Mouse (Mus musculus): ENCODE results near the gene Card11. TPM values are rescaled to one million over a fixed set of nuclear protein-coding genes. Genes with fewer than 3 reads are reported as not detected.

Gene Card11
- polyA plus RNA-seq, 1 experiment from 2014 or later, result 0.53 TPM

DNA sequence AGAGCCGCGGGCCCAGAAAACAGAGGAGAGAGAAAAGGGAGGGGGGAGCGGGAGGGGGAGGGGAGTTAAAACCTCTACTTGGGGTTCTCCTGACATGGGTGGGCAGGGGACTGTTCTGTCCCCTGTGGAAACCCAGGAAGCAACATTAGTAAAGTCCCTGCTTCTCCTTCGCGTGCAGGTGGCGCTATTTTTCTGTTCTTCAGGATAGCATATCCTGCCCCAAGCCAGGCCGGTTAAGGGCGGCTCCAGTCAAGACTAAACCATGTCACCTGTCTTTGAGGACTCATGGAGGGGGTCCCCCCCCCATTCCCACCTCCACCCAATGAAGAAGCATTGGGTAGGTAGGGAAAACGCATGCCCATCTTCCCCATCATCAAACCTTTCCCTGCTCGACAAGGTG, 109.3 kb downstream of the Card11 start:
- Histone ChIP-seq H3K9me3 (ENCODE audit: control insufficient read depth, low read length) (no peaks in the 10 kb centered on the region), H3K4me2 (ENCODE audit: low read depth, low read length) (no peak overlapping the region), H3K27me3 (replicated peaks; ENCODE audit: control insufficient read depth, insufficient read depth, low read length) (no peaks in the 10 kb centered on the region), H3K9ac (ENCODE audit: low read depth, low read length) (no peak overlapping the region), H3K36me3 (ENCODE audit: control insufficient read depth, insufficient read depth, low read length) (no peaks in the 10 kb centered on the region), H3K27ac (ENCODE audit: low read length) (no peak overlapping the region), H3K4me3 (ENCODE audit: low read length) (no peak overlapping the region), H3K4me1 (ENCODE audit: control insufficient read depth, insufficient read depth, low read length) (peaks cover 8% of the 10 kb centered on the region; the same call in 1 of the 2 replicates)
- no peak for ATAC-seq
- 44% methylated on average over 10 of the region's 10 CpGs for WGBS

DNA sequence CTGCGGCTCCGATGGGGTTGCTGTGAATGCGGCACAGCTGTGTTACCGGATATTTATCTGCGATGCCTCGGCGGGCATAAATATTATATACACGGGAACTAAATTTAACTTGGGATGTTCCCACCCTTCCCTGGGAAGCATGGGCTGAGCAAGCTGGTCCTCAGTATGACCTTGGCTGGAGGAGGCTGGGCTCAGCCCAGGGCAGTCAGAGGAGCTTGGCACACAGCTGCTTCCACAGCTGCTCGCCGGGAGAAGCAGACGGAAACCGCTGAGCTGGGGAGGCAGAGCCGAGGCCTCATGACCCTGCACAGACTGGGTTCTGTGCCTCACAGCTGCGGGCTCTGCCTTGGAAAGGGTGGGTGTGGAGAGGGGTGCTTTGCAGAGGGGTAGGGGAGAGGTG, 110.3 kb downstream of the Card11 start:
- Histone ChIP-seq H3K27ac (ENCODE audit: low read length) (peak overlapping the region; percentile 10; the same call in 1 of the 2 replicates), H3K4me1 (ENCODE audit: control insufficient read depth, insufficient read depth, low read length) (peaks cover 8% of the 10 kb centered on the region; the same call in 1 of the 2 replicates), H3K9me3 (ENCODE audit: control insufficient read depth, low read length) (no peaks in the 10 kb centered on the region), H3K36me3 (ENCODE audit: control insufficient read depth, insufficient read depth, low read length) (no peaks in the 10 kb centered on the region), H3K4me2 (ENCODE audit: low read depth, low read length) (no peak overlapping the region), H3K27me3 (replicated peaks; ENCODE audit: control insufficient read depth, insufficient read depth, low read length) (no peaks in the 10 kb centered on the region), H3K4me3 (ENCODE audit: low read length) (no peak overlapping the region), H3K9ac (ENCODE audit: low read depth, low read length) (no peak overlapping the region)
- WGBS, result 37% methylated on average over 14 of the region's 14 CpGs
- ATAC-seq, result peak; percentile 74

DNA sequence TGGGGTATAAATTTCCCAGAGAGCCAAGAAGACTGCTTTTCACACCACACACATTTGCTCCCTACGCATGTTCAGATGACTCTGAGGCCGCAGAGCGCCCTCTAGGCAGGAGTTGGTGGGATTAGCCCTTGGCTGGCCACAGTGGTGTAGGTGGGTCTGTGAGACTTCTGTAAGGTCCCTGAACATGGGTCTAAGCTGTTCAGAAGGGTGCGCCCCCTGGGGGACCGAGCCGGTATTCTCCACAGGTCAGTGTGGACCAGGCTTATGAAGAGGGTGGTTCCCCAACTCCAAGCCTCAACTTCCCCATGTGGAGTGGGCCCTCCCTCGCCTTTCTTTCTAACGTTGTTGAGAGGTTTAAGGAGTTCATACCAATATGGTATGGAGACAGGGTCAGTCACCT, 110.8 kb downstream of the Card11 start:
- no peak overlapping the region for H3K9ac ChIP-seq (ENCODE audit: low read depth, low read length)
- H3K27me3 ChIP-seq (replicated peaks; ENCODE audit: control insufficient read depth, insufficient read depth, low read length), result no peaks in the 10 kb centered on the region
- no peaks in the 10 kb centered on the region for H3K9me3 ChIP-seq (ENCODE audit: control insufficient read depth, low read length)
- H3K4me2 ChIP-seq (ENCODE audit: low read depth, low read length), result no peak overlapping the region
- WGBS, result 54% methylated on average over 8 of the region's 8 CpGs
- no peaks in the 10 kb centered on the region for H3K36me3 ChIP-seq (ENCODE audit: control insufficient read depth, insufficient read depth, low read length)
- H3K4me1 ChIP-seq (ENCODE audit: control insufficient read depth, insufficient read depth, low read length), result peaks cover 8% of the 10 kb centered on the region; the same call in 1 of the 2 replicates
- peak overlapping the region; percentile 10; the same call in 1 of the 2 replicates for H3K27ac ChIP-seq (ENCODE audit: low read length)
- ATAC-seq, result peak; percentile 69; the same call in 1 of the 2 replicates
- no peak overlapping the region for H3K4me3 ChIP-seq (ENCODE audit: low read length)

DNA sequence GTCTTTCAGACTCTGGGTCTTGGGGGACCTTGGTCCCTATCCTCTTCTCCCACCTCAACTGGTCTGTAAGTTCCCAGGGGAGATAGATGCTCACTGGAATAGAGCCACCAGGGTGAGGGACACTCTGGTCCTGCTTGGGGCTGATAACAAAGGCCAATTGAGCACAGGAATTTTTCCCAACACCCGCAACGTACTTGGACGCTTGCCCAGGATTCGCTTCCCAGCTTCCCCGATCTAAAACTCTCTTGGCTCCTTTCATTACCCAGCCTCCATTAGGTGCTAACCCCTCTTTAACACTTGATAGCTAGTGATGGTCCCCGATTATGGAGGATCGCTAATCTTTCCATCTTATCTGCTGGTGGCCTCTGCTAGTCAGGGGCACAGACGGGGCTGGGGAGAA, 112.5 kb downstream of the Card11 start:
- Histone ChIP-seq H3K36me3 (ENCODE audit: control insufficient read depth, insufficient read depth, low read length) (no peaks in the 10 kb centered on the region), H3K27me3 (replicated peaks; ENCODE audit: control insufficient read depth, insufficient read depth, low read length) (no peaks in the 10 kb centered on the region), H3K4me3 (ENCODE audit: low read length) (no peak overlapping the region), H3K4me1 (ENCODE audit: control insufficient read depth, insufficient read depth, low read length) (peaks cover 8% of the 10 kb centered on the region; the same call in 1 of the 2 replicates), H3K9me3 (ENCODE audit: control insufficient read depth, low read length) (no peaks in the 10 kb centered on the region), H3K4me2 (ENCODE audit: low read depth, low read length) (no peak overlapping the region), H3K27ac (ENCODE audit: low read length) (no peak overlapping the region), H3K9ac (ENCODE audit: low read depth, low read length) (no peak overlapping the region)
- no peak for ATAC-seq
- 65% methylated on average over 8 of the region's 8 CpGs for WGBS

DNA sequence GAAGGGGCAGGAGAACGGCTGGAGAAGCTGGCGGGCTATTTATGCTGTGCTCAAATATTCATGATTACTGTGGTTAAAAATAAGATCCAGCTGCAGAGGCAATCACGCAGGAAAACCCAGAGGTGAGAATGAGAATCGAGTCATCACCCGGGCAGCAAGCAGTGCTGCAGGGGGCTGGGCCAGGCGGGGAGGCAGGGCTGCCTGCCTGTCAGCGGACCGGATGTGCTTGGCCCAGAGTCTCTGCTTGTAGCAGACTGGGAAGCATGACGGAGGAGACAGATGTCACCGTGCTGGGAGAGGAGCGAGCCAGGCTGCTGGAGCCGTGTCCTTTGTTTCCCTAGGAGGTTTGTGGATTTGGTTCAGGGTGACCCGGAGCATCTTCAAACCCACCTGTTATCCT, 115.4 kb downstream of the Card11 start:
- 42% methylated on average over 13 of the region's 13 CpGs for WGBS

DNA sequence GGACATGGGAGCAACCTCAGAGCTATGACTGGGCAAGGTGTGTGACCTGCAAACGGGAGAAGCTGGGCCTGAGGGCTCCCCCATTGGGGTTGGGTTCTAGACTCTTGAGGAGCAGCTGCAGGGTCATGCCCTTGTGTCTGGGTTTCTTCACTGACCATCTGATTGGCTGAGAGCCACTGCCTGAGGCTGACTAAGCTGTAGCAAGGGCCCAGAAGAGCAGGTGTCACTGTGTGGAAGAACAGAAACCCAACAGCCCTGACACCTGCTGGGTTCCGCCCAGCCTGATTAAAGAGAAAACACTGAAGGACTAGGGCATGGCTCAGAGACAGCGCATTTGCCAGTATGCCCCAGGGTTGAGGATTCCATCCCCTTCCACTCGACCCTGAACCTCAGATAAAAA, 118.0 kb downstream of the Card11 start:
- H3K27ac ChIP-seq (ENCODE audit: low read length), result no peak overlapping the region
- no peaks in the 10 kb centered on the region for H3K36me3 ChIP-seq (ENCODE audit: control insufficient read depth, insufficient read depth, low read length)
- H3K27me3 ChIP-seq (replicated peaks; ENCODE audit: control insufficient read depth, insufficient read depth, low read length), result no peaks in the 10 kb centered on the region
- H3K4me2 ChIP-seq (ENCODE audit: low read depth, low read length), result no peak overlapping the region
- 79% methylated on average over 4 of the region's 4 CpGs for WGBS
- no peaks in the 10 kb centered on the region for H3K9me3 ChIP-seq (ENCODE audit: control insufficient read depth, low read length)
- no peak for ATAC-seq
- H3K4me1 ChIP-seq (ENCODE audit: control insufficient read depth, insufficient read depth, low read length), result no peaks in the 10 kb centered on the region
- no peak overlapping the region for H3K9ac ChIP-seq (ENCODE audit: low read depth, low read length)
- H3K4me3 ChIP-seq (ENCODE audit: low read length), result no peak overlapping the region

More for the DNA sequence above, 115.4 kb downstream of the Card11 start:
- no peak overlapping the region for H3K27ac ChIP-seq (ENCODE audit: low read length)
- H3K4me2 ChIP-seq (ENCODE audit: low read depth, low read length), result no peak overlapping the region
- no peak for ATAC-seq
- no peaks in the 10 kb centered on the region for H3K36me3 ChIP-seq (ENCODE audit: control insufficient read depth, insufficient read depth, low read length)
- no peak overlapping the region for H3K9ac ChIP-seq (ENCODE audit: low read depth, low read length)
- peaks cover under 1% of the 10 kb centered on the region; the same call in 1 of the 2 replicates for H3K4me1 ChIP-seq (ENCODE audit: control insufficient read depth, insufficient read depth, low read length)
- no peaks in the 10 kb centered on the region for H3K9me3 ChIP-seq (ENCODE audit: control insufficient read depth, low read length)
- no peak overlapping the region for H3K4me3 ChIP-seq (ENCODE audit: low read length)
- H3K27me3 ChIP-seq (replicated peaks; ENCODE audit: control insufficient read depth, insufficient read depth, low read length), result no peaks in the 10 kb centered on the region

DNA sequence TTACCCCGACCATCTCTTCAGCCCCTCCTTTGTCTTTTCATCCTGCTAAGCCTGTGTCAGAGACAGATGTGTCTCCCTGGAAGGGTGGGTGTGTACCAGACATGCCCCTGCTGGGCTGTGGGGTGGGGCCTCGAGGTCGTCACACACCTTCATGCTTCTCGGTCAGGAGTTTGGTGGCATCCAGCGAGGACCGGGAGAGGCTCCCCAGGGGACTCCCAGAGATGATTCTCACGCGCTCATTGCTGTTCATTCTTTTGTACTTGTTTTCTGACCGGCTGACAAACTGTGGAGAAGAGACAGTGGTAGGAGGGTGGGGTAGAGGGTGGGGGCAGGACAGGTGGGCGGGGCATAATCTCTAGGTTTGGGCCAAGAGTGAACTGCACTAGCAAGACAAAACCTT, 120.2 kb downstream of the Card11 start:
- Histone ChIP-seq H3K9ac (ENCODE audit: low read depth, low read length) (no peak overlapping the region), H3K4me2 (ENCODE audit: low read depth, low read length) (no peak overlapping the region), H3K4me3 (ENCODE audit: low read length) (no peak overlapping the region), H3K27me3 (replicated peaks; ENCODE audit: control insufficient read depth, insufficient read depth, low read length) (no peaks in the 10 kb centered on the region), H3K4me1 (ENCODE audit: control insufficient read depth, insufficient read depth, low read length) (no peaks in the 10 kb centered on the region), H3K9me3 (ENCODE audit: control insufficient read depth, low read length) (no peaks in the 10 kb centered on the region), H3K27ac (ENCODE audit: low read length) (no peak overlapping the region), H3K36me3 (ENCODE audit: control insufficient read depth, insufficient read depth, low read length) (no peaks in the 10 kb centered on the region)
- 56% methylated on average over 10 of the region's 10 CpGs for WGBS
- ATAC-seq, result no peak

DNA sequence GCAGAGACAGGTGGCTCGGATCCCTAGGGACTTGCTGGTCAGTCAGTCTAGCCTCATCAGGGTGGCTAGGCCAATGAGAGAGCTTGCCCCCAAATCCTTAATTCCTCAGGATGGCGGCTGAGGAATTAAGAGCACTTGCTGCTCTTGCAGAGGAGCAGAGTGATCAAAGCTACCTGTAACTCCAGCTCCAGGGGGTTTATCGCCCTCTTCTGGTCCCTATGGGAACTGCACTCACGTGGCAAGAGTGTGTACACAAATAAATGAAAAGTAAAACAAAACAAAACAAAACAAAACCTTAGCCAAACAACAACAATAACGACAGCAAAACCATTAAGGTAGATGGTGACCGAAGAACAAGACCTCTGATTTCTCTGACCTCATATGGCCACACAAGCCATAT, 121.7 kb downstream of the Card11 start:
- Histone ChIP-seq H3K9ac (ENCODE audit: low read depth, low read length) (no peak overlapping the region), H3K27me3 (replicated peaks; ENCODE audit: control insufficient read depth, insufficient read depth, low read length) (no peaks in the 10 kb centered on the region), H3K9me3 (ENCODE audit: control insufficient read depth, low read length) (no peaks in the 10 kb centered on the region), H3K27ac (ENCODE audit: low read length) (no peak overlapping the region), H3K4me1 (ENCODE audit: control insufficient read depth, insufficient read depth, low read length) (no peaks in the 10 kb centered on the region), H3K4me2 (ENCODE audit: low read depth, low read length) (no peak overlapping the region), H3K4me3 (ENCODE audit: low read length) (no peak overlapping the region), H3K36me3 (ENCODE audit: control insufficient read depth, insufficient read depth, low read length) (no peaks in the 10 kb centered on the region)
- no peak for ATAC-seq
- 65% methylated on average over 6 of the region's 6 CpGs for WGBS

DNA sequence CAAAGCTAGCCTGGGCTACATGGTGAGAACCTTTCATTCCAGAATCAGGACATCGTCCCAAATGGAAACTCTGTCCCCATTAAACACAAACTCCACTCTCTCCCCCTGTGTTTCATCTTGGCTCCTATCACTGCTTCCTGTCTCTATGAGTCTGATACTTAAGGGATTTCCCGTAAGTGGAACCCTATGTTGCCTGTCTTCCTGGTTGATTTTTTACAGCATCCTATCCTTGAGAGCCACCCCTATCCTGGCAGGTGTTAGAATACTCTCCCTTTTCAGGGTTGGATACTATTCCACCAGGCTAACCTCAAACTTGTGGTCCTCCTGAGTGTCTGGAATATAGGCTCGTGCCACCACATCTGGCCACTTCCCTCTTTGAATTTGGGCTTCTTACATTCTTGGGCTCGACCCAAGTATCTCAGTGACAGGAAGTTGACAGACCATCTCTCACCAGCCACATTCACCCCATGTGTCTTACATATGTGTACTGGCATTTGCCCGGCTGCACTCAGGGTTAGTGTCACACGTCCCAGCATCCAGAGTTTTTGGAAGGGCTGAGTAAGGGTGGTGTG, 126.6 kb downstream of the Card11 start:
- peaks cover 23% of the 10 kb centered on the region for H3K4me1 ChIP-seq (ENCODE audit: control insufficient read depth, insufficient read depth, low read length)
- ATAC-seq, result 0 out of 2 replicates have a peak, but pooled peaks have one; percentile 4
- H3K4me3 ChIP-seq (ENCODE audit: low read length), result no peak overlapping the region
- H3K27ac ChIP-seq (ENCODE audit: low read length), result peak overlapping the region; percentile 87
- peak overlapping the region; percentile 38; the same call in 1 of the 2 replicates for H3K4me2 ChIP-seq (ENCODE audit: low read depth, low read length)
- 68% methylated on average over 6 of the region's 6 CpGs for WGBS
- H3K9ac ChIP-seq (ENCODE audit: low read depth, low read length), result 0 out of 2 replicates have a peak overlapping the region, but pooled peaks have one; percentile 37
- no peaks in the 10 kb centered on the region for H3K36me3 ChIP-seq (ENCODE audit: control insufficient read depth, insufficient read depth, low read length)
- no peaks in the 10 kb centered on the region for H3K27me3 ChIP-seq (replicated peaks; ENCODE audit: control insufficient read depth, insufficient read depth, low read length)
- H3K9me3 ChIP-seq (ENCODE audit: control insufficient read depth, low read length), result no peaks in the 10 kb centered on the region

All from intestine, embryonic 16.5 days (tissue).